Mouse (Mus musculus) NIH3T3 (cell line): ENCODE data around the gene Mindy4b-ps.

Source experiments
- DNase-seq: peaks from one replicate; pipeline ENCODE4 v3.0.0-alpha.2; 2012; ENCODE audit warnings: low read depth

The Mindy4b-ps gene

GRCm38 (mm10) chr3:58785863-58786262, 36.2 kb downstream of the Mindy4b-ps start:
- DNase-seq = peak; percentile 82

- DNase-seq = peak; percentile 60
Measured at GRCm38 (mm10) chr3:58784219-58785092, 37.7 kb downstream of the Mindy4b-ps start.

- DNase-seq = no peak
Measured at GRCm38 (mm10) chr3:58783602-58784218, 38.4 kb downstream of the Mindy4b-ps start.

- no peak for DNase-seq
Measured at GRCm38 (mm10) chr3:58756429-58756828, 65.7 kb downstream of the Mindy4b-ps start.

- no peak for DNase-seq
Measured at GRCm38 (mm10) chr3:58755769-58756168, 66.3 kb downstream of the Mindy4b-ps start.

GRCm38 (mm10) chr3:58754361-58754760, 67.8 kb downstream of the Mindy4b-ps start:
- DNase-seq = no peak

GRCm38 (mm10) chr3:58751818-58752620, 70.1 kb downstream of the Mindy4b-ps start:
- DNase-seq = no peak

- DNase-seq = no peak
Measured at GRCm38 (mm10) chr3:58748724-58749123, 73.4 kb downstream of the Mindy4b-ps start.

- DNase-seq = no peak
Measured at GRCm38 (mm10) chr3:58747924-58748323, 74.2 kb downstream of the Mindy4b-ps start.

GRCm38 (mm10) chr3:58739536-58739935, 82.6 kb downstream of the Mindy4b-ps start:
- DNase-seq = no peak
